Mouse (Mus musculus) lung, embryonic 16.5 days (tissue): ENCODE measurements around the gene Tm4sf5. TPM values are rescaled to one million over a fixed set of nuclear protein-coding genes. Genes with fewer than 3 reads are reported as not detected.
A peak's percentile ranks its signal among the peaks of the same experiment; 100 is the strongest.
"Not testable (repeated sequence)": the region's sequence is repeated elsewhere in the genome, so short reads cannot be mapped to it uniquely, and the experiment has no call there.

Experiments used
- ATAC-seq: fragments of 200-750 bp; cut with Nextera tagmentation; 2 replicates; pipeline ENCODE4 v1.8.0; 2017; ENCODE audit warnings: low read depth, mild to moderate bottlenecking, moderate library complexity
- H3K27ac ChIP-seq: fragments of 300-500 bp; sonication (generic); 2 replicates; pipeline ENCODE4 v1.5.1; 2014; ENCODE audit warnings: mild to moderate bottlenecking, control low read depth, low read length
- H3K27me3 ChIP-seq: fragments of 300-500 bp; sonication (generic); 2 replicates; pipeline ENCODE4 v1.6.1; 2014; ENCODE audit warnings: low read depth, low read length, mixed read lengths; ENCODE audit not compliant: control insufficient read depth, insufficient read depth
- H3K36me3 ChIP-seq: fragments of 300-500 bp; sonication (generic); 2 replicates; pipeline ENCODE4 v1.6.1; 2014; ENCODE audit warnings: low read length; ENCODE audit not compliant: control insufficient read depth, insufficient read depth
- H3K4me1 ChIP-seq: fragments of 300-500 bp; sonication (generic); replicated peaks from 2 replicates; pipeline ENCODE4 v1.6.1; 2014; ENCODE audit warnings: low read length, mixed read lengths; ENCODE audit not compliant: control insufficient read depth, insufficient read depth
- H3K4me2 ChIP-seq: fragments of 300-500 bp; sonication (generic); 2 replicates; pipeline ENCODE4 v1.6.1; 2014; ENCODE audit warnings: low read depth, low read length, control low read depth
- H3K4me3 ChIP-seq: fragments of 300-500 bp; sonication (generic); 2 replicates; pipeline ENCODE4 v1.5.1; 2014; ENCODE audit warnings: mild to moderate bottlenecking, low read length, control low read depth
- H3K9ac ChIP-seq: fragments of 300-500 bp; sonication (generic); 2 replicates; pipeline ENCODE4 v1.6.1; 2014; ENCODE audit warnings: low read length, control low read depth
- H3K9me3 ChIP-seq: fragments of 300-500 bp; sonication (generic); 2 replicates; pipeline ENCODE4 v1.6.1; 2016; ENCODE audit warnings: low read length; ENCODE audit not compliant: control insufficient read depth
- WGBS: fragments of 180-500 bp; shearing (Covaris S2); extraction: QIAGEN DNeasy Blood & Tissue Kit; methylation state at CpG from one replicate; pipeline ENCODE4 v1.1.7; 2014; 5-methylcytosine and 5-hydroxymethylcytosine counted together
- polyA plus RNA-seq: library from polyadenylated mRNA; unstranded; fragments of >200 nt; fragmentation: Nextera tagmentation; extraction: Ambion mirVana; gene quantifications from 2 replicates; pipeline ENCODE4 v1.2.1, GENCODE M21; 2015

Tm4sf5 gene
- polyA plus RNA-seq, 1 experiment from 2014 or later, result 2.0 TPM

GRCm38 (mm10) chr11:70473291-70473690 lies 31.8 kb upstream of the Tm4sf5 start:
- H3K9me3 ChIP-seq, H3K4me2 ChIP-seq, H3K27ac ChIP-seq, H3K4me1 ChIP-seq, H3K36me3 ChIP-seq, H3K9ac ChIP-seq, H3K4me3 ChIP-seq, H3K27me3 ChIP-seq, ATAC-seq: not testable (repeated sequence)
- WGBS, result 84% methylated on average over 5 of the region's 5 CpGs

- no peak for ATAC-seq
- H3K4me2 ChIP-seq, result no peak overlapping the region
- no peaks in the 10 kb centered on the region for H3K27me3 ChIP-seq
- no peak overlapping the region for H3K27ac ChIP-seq
- H3K9me3 ChIP-seq, result no peaks in the 10 kb centered on the region
- no peaks in the 10 kb centered on the region for H3K4me1 ChIP-seq
- no peaks in the 10 kb centered on the region for H3K36me3 ChIP-seq
- 47% methylated on average over 12 of the region's 12 CpGs for WGBS
- no peak overlapping the region for H3K4me3 ChIP-seq
- 0 out of 2 replicates have a peak overlapping the region, but pooled peaks have one; percentile 28 for H3K9ac ChIP-seq
Measured at GRCm38 (mm10) chr11:70474872-70475534, 30.0 kb upstream of the Tm4sf5 start.

- no peaks in the 10 kb centered on the region for H3K27me3 ChIP-seq
- WGBS, result 35% methylated on average over 2 of the region's 2 CpGs
- no peak overlapping the region for H3K4me2 ChIP-seq
- H3K36me3 ChIP-seq, result no peaks in the 10 kb centered on the region
- no peak overlapping the region for H3K9ac ChIP-seq
- H3K27ac ChIP-seq, result no peak overlapping the region
- H3K4me1 ChIP-seq, result no peaks in the 10 kb centered on the region
- no peaks in the 10 kb centered on the region for H3K9me3 ChIP-seq
- ATAC-seq, result peak; percentile 56; the same call in 1 of the 2 replicates
- H3K4me3 ChIP-seq, result no peak overlapping the region
Measured at GRCm38 (mm10) chr11:70485498-70485897, 19.5 kb upstream of the Tm4sf5 start.

- no peak overlapping the region for H3K4me3 ChIP-seq
- no peaks in the 10 kb centered on the region for H3K4me1 ChIP-seq
- no peak overlapping the region for H3K9ac ChIP-seq
- H3K36me3 ChIP-seq, result no peaks in the 10 kb centered on the region
- H3K9me3 ChIP-seq, result no peaks in the 10 kb centered on the region; the same call in 1 of the 2 replicates
- H3K27me3 ChIP-seq, result no peaks in the 10 kb centered on the region
- no peak for ATAC-seq
- H3K27ac ChIP-seq, result no peak overlapping the region
- H3K4me2 ChIP-seq, result no peak overlapping the region
- WGBS, result 30% methylated on average over 4 of the region's 4 CpGs
Measured at GRCm38 (mm10) chr11:70487816-70488215, 17.2 kb upstream of the Tm4sf5 start.

GRCm38 (mm10) chr11:70489138-70489537 lies 15.9 kb upstream of the Tm4sf5 start:
- Histone ChIP-seq H3K4me2 (no peak overlapping the region), H3K4me1 (no peaks in the 10 kb centered on the region), H3K36me3 (no peaks in the 10 kb centered on the region), H3K4me3 (no peak overlapping the region), H3K9ac (no peak overlapping the region), H3K9me3 (no peaks in the 10 kb centered on the region; the same call in 1 of the 2 replicates), H3K27me3 (no peaks in the 10 kb centered on the region), H3K27ac (no peak overlapping the region)
- ATAC-seq, result no peak
- 70% methylated on average over 3 of the region's 3 CpGs for WGBS

- Histone ChIP-seq H3K4me3 (no peak overlapping the region), H3K4me1 (no peaks in the 10 kb centered on the region), H3K9me3 (no peaks in the 10 kb centered on the region; the same call in 1 of the 2 replicates), H3K9ac (no peak overlapping the region), H3K27me3 (no peaks in the 10 kb centered on the region), H3K4me2 (no peak overlapping the region), H3K36me3 (no peaks in the 10 kb centered on the region), H3K27ac (no peak overlapping the region)
- no peak for ATAC-seq
- WGBS, result 80% methylated on average over 6 of the region's 6 CpGs
Measured at GRCm38 (mm10) chr11:70489684-70490083, 15.4 kb upstream of the Tm4sf5 start.

- WGBS, result 63% methylated on average over 14 of the region's 14 CpGs
- H3K4me2 ChIP-seq, result no peak overlapping the region
- H3K9me3 ChIP-seq, result no peaks in the 10 kb centered on the region
- no peak overlapping the region for H3K9ac ChIP-seq
- H3K4me3 ChIP-seq, result no peak overlapping the region
- H3K27me3 ChIP-seq, result no peaks in the 10 kb centered on the region
- H3K36me3 ChIP-seq, result no peaks in the 10 kb centered on the region
- no peaks in the 10 kb centered on the region for H3K4me1 ChIP-seq
- no peak for ATAC-seq
- H3K27ac ChIP-seq, result no peak overlapping the region
Measured at GRCm38 (mm10) chr11:70499566-70500475, 5.2 kb upstream of the Tm4sf5 start.

- ATAC-seq, result no peak
Measured at GRCm38 (mm10) chr11:70500476-70500812, 4.6 kb upstream of the Tm4sf5 start.

GRCm38 (mm10) chr11:70502018-70502417 lies 3.0 kb upstream of the Tm4sf5 start:
- H3K27ac ChIP-seq, result no peak overlapping the region

More at GRCm38 (mm10) chr11:70500476-70500812, 4.6 kb upstream of the Tm4sf5 start:
- WGBS, result 71% methylated on average over 1 of the region's 1 CpGs
- H3K27ac ChIP-seq, result no peak overlapping the region
- H3K4me3 ChIP-seq, result no peak overlapping the region
- H3K9me3 ChIP-seq, result no peaks in the 10 kb centered on the region
- no peak overlapping the region for H3K4me2 ChIP-seq
- H3K36me3 ChIP-seq, result no peaks in the 10 kb centered on the region
- no peaks in the 10 kb centered on the region for H3K27me3 ChIP-seq
- H3K4me1 ChIP-seq, result no peaks in the 10 kb centered on the region
- no peak overlapping the region for H3K9ac ChIP-seq

More at GRCm38 (mm10) chr11:70502018-70502417, 3.0 kb upstream of the Tm4sf5 start:
- H3K27me3 ChIP-seq, result no peaks in the 10 kb centered on the region
- H3K9ac ChIP-seq, result no peak overlapping the region
- H3K9me3 ChIP-seq, result no peaks in the 10 kb centered on the region
- 30% methylated on average over 3 of the region's 3 CpGs for WGBS
- no peaks in the 10 kb centered on the region for H3K36me3 ChIP-seq
- H3K4me1 ChIP-seq, result no peaks in the 10 kb centered on the region
- ATAC-seq, result no peak
- no peak overlapping the region for H3K4me2 ChIP-seq
- H3K4me3 ChIP-seq, result no peak overlapping the region
